ENCODE assay signal across 8 mouse cellular contexts in genomic region chr1:152903591-152904135, GRCm38 (mm10). TPM values are rescaled to one million over a fixed set of nuclear protein-coding genes. Genes with fewer than 3 reads are reported as not detected.
DNase-seq lines count a peak whose midpoint lies in the region; ATAC-seq and TF ChIP-seq lines count a peak whose summit lies in the region.

No protein-coding gene starts in this region.

- ATAC-seq in erythroblast, adult 5-6 weeks (replicated peaks; ENCODE audit: low FRiP score, poor library complexity, severe bottlenecking) = 0 out of 2 replicates have a peak, but pooled peaks have one; percentile 23
- ATAC-seq in intestine, postnatal 0 days = no peak
- ATAC-seq in midbrain, embryonic 16.5 days = peak; percentile 43

- H3K9me3 ChIP-seq in intestine, postnatal 0 days (ENCODE audit: control insufficient read depth) = no peaks in the 10 kb centered on the region
- no peaks in the 10 kb centered on the region for H3K9me3 ChIP-seq in midbrain, embryonic 16.5 days (replicated peaks; ENCODE audit: control insufficient read depth, low read length, poor library complexity, severe bottlenecking)

- H3K27me3 ChIP-seq in intestine, postnatal 0 days (replicated peaks; ENCODE audit: control insufficient read depth, insufficient read depth, low read length) = no peaks in the 10 kb centered on the region
- no peaks in the 10 kb centered on the region for H3K27me3 ChIP-seq in midbrain, embryonic 16.5 days (ENCODE audit: control insufficient read depth, insufficient read depth, low read depth, low read length)

- peak; percentile 56 for DNase-seq in embryo, embryonic 10 days (ENCODE audit: low spot score)
- DNase-seq in embryo, embryonic 9.5 days (ENCODE audit: extremely low spot score) = no peak
- DNase-seq in right cerebral cortex, postnatal 4 days = peak; percentile 50
- DNase-seq in right cerebral cortex, postnatal 25 days = no peak
- no peak for DNase-seq in right cerebral cortex, adult 18-20 months

- no peak for TF ChIP-seq CTCF in intestine, postnatal 0 days (IDR thresholded peaks at IDR 0.05; ENCODE audit: low read depth)

- peak overlapping the region; percentile 100 for H3K27ac ChIP-seq in intestine, postnatal 0 days (ENCODE audit: low read depth, low read length)
- peak overlapping the region; percentile 99 for H3K27ac ChIP-seq in midbrain, embryonic 16.5 days (ENCODE audit: low read length)

- peak overlapping the region; percentile 99 for H3K4me2 ChIP-seq in intestine, postnatal 0 days (replicated peaks; ENCODE audit: low read depth)
- H3K4me2 ChIP-seq in midbrain, embryonic 16.5 days (ENCODE audit: low read length) = peak overlapping the region; percentile 97

- WGBS in intestine, postnatal 0 days = under 1% methylated on average over 36 of the region's 36 CpGs
- WGBS in midbrain, embryonic 16.5 days = under 1% methylated on average over 36 of the region's 36 CpGs

- H3K36me3 ChIP-seq in intestine, postnatal 0 days (ENCODE audit: control insufficient read depth, insufficient read depth) = no peaks in the 10 kb centered on the region
- no peaks in the 10 kb centered on the region for H3K36me3 ChIP-seq in midbrain, embryonic 16.5 days (ENCODE audit: control insufficient read depth, insufficient read depth, low read length)

- peak overlapping the region; percentile 55 for H3K9ac ChIP-seq in intestine, postnatal 0 days (ENCODE audit: low read depth, low read length)
- peak overlapping the region; percentile 74 for H3K9ac ChIP-seq in midbrain, embryonic 16.5 days (ENCODE audit: low read depth, low read length)

- H3K4me1 ChIP-seq in intestine, postnatal 0 days (replicated peaks; ENCODE audit: control insufficient read depth, insufficient read depth, low read length) = no peaks in the 10 kb centered on the region
- peaks cover 15% of the 10 kb centered on the region for H3K4me1 ChIP-seq in midbrain, embryonic 16.5 days (ENCODE audit: control insufficient read depth, insufficient read depth, low read length)

- peak overlapping the region; percentile 96 for H3K4me3 ChIP-seq in intestine, postnatal 0 days (ENCODE audit: low read depth, low read length)
- peak overlapping the region; percentile 97 for H3K4me3 ChIP-seq in midbrain, embryonic 16.5 days (ENCODE audit: low read depth, low read length)

RNA-seq across cellular contexts. Expression of gene Smg7, which starts 1.2 kb away (rescaled TPM):
- 24.8 and 27.6 TPM in 2 replicates for total RNA-seq in erythroblast, adult 5-6 weeks (2015; ENCODE audit: low replicate concordance)
- total RNA-seq in erythroblast, adult 5-6 weeks (2017; ENCODE audit: low replicate concordance) = 21.0 and 21.6 TPM in 2 replicates
- 11.4 and 12.3 TPM in 2 replicates for polyA plus RNA-seq in intestine, postnatal 0 days (2015; fragmentation: Nextera tagmentation; extraction: Ambion mirVana)
- 32.1 and 33.9 TPM in 2 replicates for polyA plus RNA-seq in midbrain, embryonic 16.5 days (2015; fragmentation: Nextera tagmentation; extraction: Ambion mirVana)

RNA-seq across cellular contexts. Expression of gene Nmnat2, which starts 51.1 kb away (rescaled TPM):
- total RNA-seq in erythroblast, adult 5-6 weeks (2015; ENCODE audit: low replicate concordance) = not detected in 2 replicates
- 0.14 TPM in 1 of 2 replicates, not detected in the other for total RNA-seq in erythroblast, adult 5-6 weeks (2017; ENCODE audit: low replicate concordance)
- polyA plus RNA-seq in intestine, postnatal 0 days (2015; fragmentation: Nextera tagmentation; extraction: Ambion mirVana) = 0.78 and 1.1 TPM in 2 replicates
- polyA plus RNA-seq in midbrain, embryonic 16.5 days (2015; fragmentation: Nextera tagmentation; extraction: Ambion mirVana) = 92.9 and 95.8 TPM in 2 replicates

Comparison
In these comparisons a context has a peak if more than half of its experiments do, and no peak if none do; other contexts are left out.
1. DNase-seq: peak in embryo, embryonic 10 days (single experiment) and right cerebral cortex, postnatal 4 days (single experiment); none in embryo, embryonic 9.5 days (single experiment), right cerebral cortex, postnatal 25 days (single experiment) and right cerebral cortex, adult 18-20 months (single experiment).
2. RNA of gene Nmnat2, which starts 51.1 kb away (polyA plus RNA-seq): 92.9 to 95.8 TPM in midbrain, embryonic 16.5 days; 0.78 to 1.1 TPM in intestine, postnatal 0 days; every median in the first group is over 10 times any median in the second.